Mouse (Mus musculus) intestine, embryonic 14.5 days (tissue): ENCODE measurements at regions not wholly inside any gene's neighbourhood (a gene's known extent, or its start where the extent isn't known, plus 50 kb on each side); places are given as distances from the start of the nearest gene placed in this dataset.
"Not testable (repeated sequence)": the region's sequence is repeated elsewhere in the genome, so short reads cannot be mapped to it uniquely, and the experiment has no call there.

Source experiments
- ATAC-seq: fragments of 200-750 bp; cut with Nextera tagmentation; replicated peaks from 2 replicates; pipeline ENCODE4 v1.8.0; 2017; ENCODE audit warnings: low read depth, moderate number of reproducible peaks, moderate TSS enrichment, moderate library complexity; ENCODE audit not compliant: low FRiP score, low TSS enrichment
- DNase-seq: peaks from one replicate; pipeline ENCODE4 v3.0.0-alpha.2; 2018; ENCODE audit warnings: low spot score
- H3K27ac ChIP-seq: fragments of 300-500 bp; sonication (generic); 2 replicates; pipeline ENCODE4 v1.5.1; 2014; ENCODE audit warnings: low read depth, mild to moderate bottlenecking, control low read depth
- H3K27me3 ChIP-seq: fragments of 300-500 bp; sonication (generic); replicated peaks from 2 replicates; pipeline ENCODE4 v1.6.1; 2014; ENCODE audit warnings: low read length, control low read depth; ENCODE audit not compliant: control insufficient read depth, insufficient read depth
- H3K36me3 ChIP-seq: fragments of 300-500 bp; sonication (generic); 2 replicates; pipeline ENCODE4 v1.6.1; 2014; ENCODE audit warnings: low read length, control low read depth; ENCODE audit not compliant: control insufficient read depth, insufficient read depth
- H3K4me1 ChIP-seq: fragments of 300-500 bp; sonication (generic); replicated peaks from 2 replicates; pipeline ENCODE4 v1.6.1; 2014; ENCODE audit warnings: low read length, control low read depth, mixed read lengths; ENCODE audit not compliant: control insufficient read depth, insufficient read depth
- H3K4me2 ChIP-seq: fragments of 300-500 bp; sonication (generic); 2 replicates; pipeline ENCODE4 v1.6.1; 2014; ENCODE audit warnings: low read length
- H3K4me3 ChIP-seq: fragments of 300-500 bp; sonication (generic); 2 replicates; pipeline ENCODE4 v1.5.1; 2014; ENCODE audit warnings: low read depth, low read length, control low read depth, mixed read lengths
- H3K9ac ChIP-seq: fragments of 300-500 bp; sonication (generic); 2 replicates; pipeline ENCODE4 v1.6.1; 2014; ENCODE audit warnings: mild to moderate bottlenecking, low read length
- H3K9me3 ChIP-seq: fragments of 300-500 bp; sonication (generic); 2 replicates; pipeline ENCODE4 v1.6.1; 2016; ENCODE audit warnings: low read length, control low read depth; ENCODE audit not compliant: control insufficient read depth
- WGBS: fragments of 180-500 bp; shearing (Covaris S2); extraction: QIAGEN DNeasy Blood & Tissue Kit; methylation state at CpG from one replicate; pipeline ENCODE4 v1.1.7; 2014; 5-methylcytosine and 5-hydroxymethylcytosine counted together

DNA sequence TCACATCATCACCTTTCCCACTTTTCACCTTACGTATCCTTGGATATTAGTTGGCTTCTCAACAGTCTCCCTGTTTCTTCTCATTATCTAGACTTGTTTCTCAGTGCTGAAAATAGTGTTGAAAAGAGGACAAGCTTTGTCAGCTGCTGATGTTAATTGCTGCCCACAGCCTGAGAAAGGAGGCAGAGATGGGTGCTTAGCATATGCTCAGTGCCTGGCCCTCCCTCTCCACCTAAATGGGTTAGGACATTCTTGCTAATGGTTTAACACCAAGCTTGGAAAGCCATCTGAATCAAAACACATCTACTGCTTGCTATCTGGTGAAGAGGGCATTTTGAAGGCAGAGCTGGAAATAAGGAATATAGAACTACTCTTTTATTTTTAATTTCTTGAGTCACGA is 298.5 kb upstream of the Meis2 start:
- H3K4me3 ChIP-seq: no peak overlapping the region
- no peak overlapping the region for H3K4me2 ChIP-seq
- H3K4me1 ChIP-seq: no peaks in the 10 kb centered on the region
- DNase-seq (no peak), ATAC-seq (no peak)
- H3K9ac ChIP-seq: no peak overlapping the region
- H3K27ac ChIP-seq: no peak overlapping the region
- WGBS: 90% methylated on average over 2 of the region's 2 CpGs
- H3K27me3 ChIP-seq: no peaks in the 10 kb centered on the region
- H3K36me3 ChIP-seq: no peaks in the 10 kb centered on the region
- H3K9me3 ChIP-seq: no peaks in the 10 kb centered on the region

DNA sequence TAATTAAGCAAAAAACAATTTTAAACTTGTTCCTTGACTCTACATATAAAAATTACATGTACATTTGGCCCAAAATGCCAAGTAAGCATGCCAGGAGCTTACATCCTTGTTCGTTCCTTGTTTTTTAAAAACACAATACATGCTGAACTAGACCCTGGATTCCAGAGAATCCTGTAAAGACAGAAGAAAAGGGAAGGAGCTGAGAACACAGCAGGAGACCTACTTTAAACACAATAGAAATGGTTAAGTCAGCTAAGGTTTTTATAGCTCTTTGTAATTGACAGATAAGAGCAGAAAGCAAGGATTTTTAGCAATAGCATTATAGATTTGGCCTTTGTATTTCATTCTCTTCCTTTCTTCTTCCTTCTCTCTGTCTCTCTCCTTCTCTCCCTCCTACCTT is 292.5 kb upstream of the Meis2 start:
- Histone ChIP-seq H3K4me3 (no peak overlapping the region), H3K9ac (no peak overlapping the region), H3K4me1 (no peaks in the 10 kb centered on the region), H3K9me3 (no peaks in the 10 kb centered on the region), H3K4me2 (no peak overlapping the region), H3K27ac (no peak overlapping the region), H3K36me3 (no peaks in the 10 kb centered on the region), H3K27me3 (no peaks in the 10 kb centered on the region)
- WGBS: 57% methylated on average over 1 of the region's 1 CpGs
- ATAC-seq (no peak), DNase-seq (no peak)

DNA sequence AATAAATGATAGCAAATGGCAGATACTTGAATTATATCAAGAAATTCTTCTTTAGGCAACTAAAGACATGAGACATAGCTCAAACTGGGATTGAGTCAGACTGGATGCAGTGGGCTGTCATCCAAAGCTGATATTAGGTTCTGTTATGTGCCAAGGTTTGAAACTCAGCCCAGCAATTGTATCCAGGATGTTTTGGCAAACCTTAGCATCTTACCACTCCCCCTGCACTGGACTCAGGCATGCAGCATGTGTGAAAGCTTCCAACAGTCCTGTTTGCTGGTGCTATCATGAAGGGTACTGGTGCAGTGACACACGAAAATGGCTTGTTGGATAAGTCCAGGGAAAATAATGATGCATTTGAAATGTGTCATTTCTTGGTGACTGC is 282.9 kb upstream of the Meis2 start:
- Histone ChIP-seq H3K27me3 (no peaks in the 10 kb centered on the region), H3K4me3 (no peak overlapping the region), H3K4me1 (no peaks in the 10 kb centered on the region), H3K4me2 (no peak overlapping the region), H3K9me3 (no peaks in the 10 kb centered on the region), H3K36me3 (no peaks in the 10 kb centered on the region), H3K27ac (no peak overlapping the region), H3K9ac (no peak overlapping the region)
- 67% methylated on average over 1 of the region's 1 CpGs for WGBS
- ATAC-seq (no peak), DNase-seq (no peak)

DNA sequence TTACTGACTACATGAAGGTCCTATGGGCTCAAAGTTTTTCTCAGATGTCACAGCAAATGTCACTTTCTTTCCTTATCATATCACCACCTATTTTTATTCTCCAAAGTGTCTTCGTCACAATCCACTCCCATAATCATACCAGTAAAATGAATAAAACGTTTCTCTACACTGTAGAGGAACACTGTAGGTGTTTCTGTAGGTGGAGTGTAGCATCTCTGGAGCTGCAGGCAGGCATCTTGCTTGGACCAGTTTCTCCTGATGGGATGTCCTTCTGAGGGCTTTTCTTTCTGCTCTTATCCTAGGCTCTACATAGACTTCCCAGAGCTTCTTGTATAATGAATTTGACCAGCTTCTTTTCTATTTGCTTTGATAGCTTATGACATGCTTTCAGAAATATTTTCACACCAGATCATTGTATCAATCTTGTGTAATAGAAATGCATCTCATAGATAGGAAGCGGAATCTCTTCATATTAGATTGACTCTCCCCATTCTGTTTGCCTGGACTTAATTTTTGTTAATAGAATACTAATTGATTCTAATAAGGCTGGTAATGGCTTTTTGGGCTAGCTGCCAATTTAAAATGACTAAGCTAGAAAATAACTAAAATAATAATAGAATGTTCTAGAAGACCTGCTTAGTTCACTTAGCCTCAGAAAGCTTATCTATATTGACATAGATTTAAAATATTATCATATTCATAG is 282.3 kb upstream of the Meis2 start:
- no peaks in the 10 kb centered on the region for H3K27me3 ChIP-seq
- no peak overlapping the region for H3K9ac ChIP-seq
- no peak overlapping the region for H3K4me3 ChIP-seq
- ATAC-seq (no peak), DNase-seq (no peak)
- no peaks in the 10 kb centered on the region for H3K9me3 ChIP-seq
- H3K36me3 ChIP-seq: no peaks in the 10 kb centered on the region
- H3K27ac ChIP-seq: no peak overlapping the region
- no peak overlapping the region for H3K4me2 ChIP-seq
- no peaks in the 10 kb centered on the region for H3K4me1 ChIP-seq
- 83% methylated on average over 3 of the region's 3 CpGs for WGBS

DNA sequence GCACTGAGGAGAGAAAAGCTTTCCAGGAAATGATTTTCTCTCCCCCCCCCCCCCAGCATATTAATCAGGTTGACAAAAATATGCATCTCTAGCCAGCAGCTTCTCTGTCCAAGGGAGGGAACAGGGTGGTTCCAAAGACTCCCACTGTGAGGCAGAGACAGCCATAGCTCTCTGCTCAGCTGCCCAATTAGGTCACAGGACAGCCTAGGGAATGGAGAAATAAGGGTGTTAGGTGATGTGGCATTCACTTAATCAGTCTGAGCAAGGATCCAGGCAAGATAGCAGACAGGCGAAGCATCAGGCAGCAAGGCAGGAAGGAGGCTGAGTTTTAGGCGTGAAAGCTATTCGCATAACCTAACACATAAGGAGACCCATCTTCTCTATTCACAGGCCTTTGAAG is 266.2 kb upstream of the Meis2 start:
- Histone ChIP-seq H3K27me3 (no peaks in the 10 kb centered on the region), H3K9me3 (no peaks in the 10 kb centered on the region), H3K27ac (no peak overlapping the region), H3K9ac (no peak overlapping the region), H3K4me2 (no peak overlapping the region), H3K36me3 (no peaks in the 10 kb centered on the region), H3K4me1 (no peaks in the 10 kb centered on the region), H3K4me3 (no peak overlapping the region)
- DNase-seq (no peak), ATAC-seq (no peak)
- WGBS: 96% methylated on average over 3 of the region's 3 CpGs

DNA sequence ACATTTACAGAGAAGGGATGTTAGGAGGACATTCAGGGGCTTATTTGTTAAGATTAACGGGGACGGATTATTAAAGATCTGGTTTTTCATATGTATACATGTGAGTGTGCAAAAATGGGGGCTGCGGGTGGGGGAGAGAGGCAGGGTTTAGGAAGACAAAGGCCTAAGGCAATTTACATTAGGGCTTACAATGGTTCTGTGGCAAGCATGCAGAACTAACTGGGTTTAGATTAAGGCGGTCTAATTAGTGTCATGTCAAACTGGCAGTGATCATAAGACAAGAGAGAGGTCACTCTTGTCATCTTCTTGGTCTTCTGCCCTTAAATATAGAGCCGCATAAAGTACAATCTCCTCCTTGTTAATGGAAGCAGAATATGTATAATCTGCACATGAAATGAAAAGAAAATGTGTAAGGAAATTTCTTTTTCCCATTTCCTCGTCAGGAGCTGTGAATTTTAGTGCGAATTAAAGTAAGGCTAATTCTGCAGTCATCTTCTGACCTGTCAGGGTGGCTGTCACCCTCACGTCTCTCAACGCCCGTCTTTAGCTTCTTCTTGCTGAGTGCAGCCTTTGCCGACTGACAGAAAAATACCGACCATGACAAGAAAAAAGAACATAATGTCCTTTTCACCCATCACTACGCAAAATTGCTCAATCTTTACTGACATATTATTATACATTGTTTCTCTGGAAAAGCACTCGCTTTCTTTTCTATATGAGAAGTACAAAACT is 256.6 kb upstream of the Meis2 start:
- ATAC-seq (no peak), DNase-seq (no peak)
- Histone ChIP-seq H3K27me3 (no peaks in the 10 kb centered on the region), H3K4me3 (no peak overlapping the region), H3K36me3 (no peaks in the 10 kb centered on the region), H3K4me2 (no peak overlapping the region), H3K4me1 (no peaks in the 10 kb centered on the region), H3K9me3 (no peaks in the 10 kb centered on the region), H3K9ac (no peak overlapping the region), H3K27ac (no peak overlapping the region)
- WGBS: 86% methylated on average over 14 of the region's 14 CpGs

DNA sequence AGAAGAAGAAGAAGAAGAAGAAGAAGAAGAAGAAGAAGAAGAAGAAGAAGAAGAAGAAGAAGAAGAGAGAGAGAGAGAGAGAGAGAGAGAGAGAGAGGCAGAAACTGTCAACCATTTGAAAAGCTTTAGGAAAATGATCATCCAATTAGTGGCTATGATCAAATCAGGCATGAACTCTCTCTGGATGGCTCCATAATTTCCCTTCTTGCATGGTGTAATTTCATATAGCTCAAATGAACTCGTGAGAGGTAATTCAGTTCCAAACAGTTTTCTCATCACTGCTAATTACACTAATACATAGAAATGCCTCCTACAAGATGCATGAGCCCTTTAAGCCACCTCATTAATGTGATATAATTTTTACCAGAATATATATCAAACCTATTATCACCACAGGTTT is 233.9 kb upstream of the Meis2 start:
- whole genome bisulfite sequencing: 75% methylated on average over 1 of the region's 1 CpGs
- ATAC-seq: no peak
- no peaks in the 10 kb centered on the region for H3K27me3 ChIP-seq
- no peak overlapping the region for H3K27ac ChIP-seq
- no peaks in the 10 kb centered on the region for H3K4me1 ChIP-seq
- H3K4me2 ChIP-seq: no peak overlapping the region
- no peak overlapping the region for H3K4me3 ChIP-seq
- H3K36me3 ChIP-seq: no peaks in the 10 kb centered on the region
- no peaks in the 10 kb centered on the region for H3K9me3 ChIP-seq
- no peak for DNase-seq
- no peak overlapping the region for H3K9ac ChIP-seq

DNA sequence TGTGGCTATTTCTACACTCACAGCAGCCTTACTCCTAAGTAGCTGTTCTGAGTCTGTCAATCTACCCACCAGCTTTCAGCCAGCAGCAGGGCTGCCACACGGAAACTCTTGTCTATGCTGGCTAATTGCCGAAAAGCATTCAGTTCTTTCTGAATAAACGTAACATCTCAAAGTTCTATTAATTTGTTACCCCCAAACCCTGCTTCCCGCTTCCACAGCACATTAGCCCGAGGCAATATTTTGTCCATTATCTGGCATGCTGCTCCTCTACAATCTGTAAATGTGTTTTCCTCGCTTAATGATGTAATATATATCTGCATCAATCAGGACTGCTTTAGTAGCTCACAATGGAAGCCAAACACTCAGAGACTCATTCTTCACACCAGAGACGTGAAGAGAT is 224.2 kb upstream of the Meis2 start:
- ATAC-seq (no peak), DNase-seq (no peak)
- Histone ChIP-seq H3K27ac (no peak overlapping the region), H3K36me3 (no peaks in the 10 kb centered on the region), H3K4me3 (no peak overlapping the region), H3K4me2 (no peak overlapping the region), H3K4me1 (no peaks in the 10 kb centered on the region), H3K27me3 (no peaks in the 10 kb centered on the region), H3K9ac (no peak overlapping the region), H3K9me3 (no peaks in the 10 kb centered on the region)
- WGBS: 76% methylated on average over 7 of the region's 7 CpGs

DNA sequence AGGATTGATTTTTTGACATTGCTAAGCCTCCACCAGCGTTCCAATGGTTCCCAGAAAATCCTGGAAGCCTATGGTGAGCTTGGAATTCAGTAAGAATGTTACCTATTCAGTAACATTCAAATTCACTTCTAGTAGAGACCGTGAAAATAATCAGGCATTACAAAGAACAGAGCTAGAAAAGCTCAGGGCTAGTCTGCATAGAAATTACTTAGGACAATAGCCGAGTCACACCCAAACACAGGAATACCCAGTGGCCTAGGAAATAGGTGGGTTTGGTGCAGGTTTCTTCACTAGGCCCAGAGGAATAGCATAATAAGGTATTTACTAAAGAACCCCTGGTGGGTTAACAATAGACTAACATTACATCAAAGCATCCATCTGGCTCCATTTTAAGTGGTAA is 177.6 kb upstream of the Meis2 start:
- not testable (repeated sequence) for H3K27me3 ChIP-seq, H3K4me2 ChIP-seq, H3K9ac ChIP-seq, H3K36me3 ChIP-seq, ATAC-seq, DNase-seq, H3K4me1 ChIP-seq, H3K4me3 ChIP-seq, H3K27ac ChIP-seq, H3K9me3 ChIP-seq
- WGBS: 71% methylated on average over 3 of the region's 3 CpGs
